Mouse (Mus musculus) layer of hippocampus, adult 18-20 months (tissue): ENCODE results near the gene Tshb. TPM values are rescaled to one million over a fixed set of nuclear protein-coding genes. Genes with fewer than 3 reads are reported as not detected.

Source experiments
- DNase-seq, 2 experiments: peaks; one replicate each; pipeline ENCODE4 v3.0.0; 2022; ENCODE audit warnings: low spot score in 2 of 2
- total RNA-seq, 2 experiments: library from RNA; stranded (reverse); gene quantifications; 2 replicates each; pipeline ENCODE4 v1.2.3; 2021

The Tshb gene
- total RNA-seq, 2 experiments from 2014 or later = not detected

DNA sequence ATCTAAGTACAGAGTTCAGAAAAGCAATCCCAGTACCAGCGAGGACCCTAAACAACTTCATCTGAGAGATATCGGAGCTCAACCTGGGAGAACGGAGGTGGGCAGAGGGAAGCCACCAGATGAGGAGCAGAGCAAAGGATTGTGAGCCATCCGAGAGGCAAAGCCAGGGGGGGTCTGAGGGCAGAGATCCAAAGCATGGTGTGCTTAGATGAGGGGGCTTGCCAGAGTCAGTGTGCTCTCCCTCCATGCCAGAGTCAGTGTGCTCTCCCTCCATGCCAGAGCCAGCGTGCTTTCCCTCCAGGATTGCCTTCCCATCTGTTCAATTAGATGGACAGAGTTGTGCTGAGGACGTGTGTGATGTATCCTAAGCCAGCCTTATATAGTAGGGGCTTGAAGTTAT lies 45.4 kb downstream of the Tshb start:
- DNase-seq = no peak

DNA sequence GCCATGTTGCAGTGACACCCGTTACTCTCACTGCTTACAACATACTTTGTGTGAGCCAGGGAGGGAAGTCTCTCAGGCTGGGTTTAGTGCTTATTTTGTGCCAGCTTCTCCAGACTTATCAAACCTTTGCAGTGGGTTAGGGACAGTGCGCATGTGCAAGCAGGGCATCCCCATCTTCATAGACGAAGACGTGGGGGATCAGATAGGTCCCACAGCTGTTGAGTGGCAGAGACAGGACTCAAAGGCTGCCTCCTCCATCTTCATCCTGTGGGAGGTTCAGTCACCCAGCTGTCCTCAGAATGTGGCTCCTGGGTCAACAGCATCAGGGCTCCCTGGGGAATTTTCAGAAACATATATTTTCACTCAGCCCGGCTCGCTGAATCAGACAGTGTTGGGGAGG lies 46.1 kb downstream of the Tshb start:
- DNase-seq = no peak

DNA sequence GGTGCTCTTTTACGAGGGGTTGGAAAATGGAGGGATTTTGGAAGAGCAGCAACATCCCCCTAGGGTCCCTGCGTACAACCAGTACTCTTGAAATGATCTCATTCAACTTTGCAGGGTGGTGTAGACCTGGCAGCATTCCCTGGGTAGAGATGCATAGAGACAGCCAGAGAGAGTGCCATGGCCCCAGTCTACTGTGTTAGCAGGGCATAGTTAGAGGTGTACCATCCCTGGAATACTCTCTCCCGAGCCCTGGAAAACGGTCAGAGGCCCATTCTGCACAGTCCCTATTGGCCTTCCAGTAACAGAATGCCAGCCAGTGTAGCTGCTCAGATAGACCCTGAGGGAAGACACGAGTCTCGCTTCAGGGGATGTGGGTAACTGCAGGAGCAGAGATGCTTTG lies 46.9 kb downstream of the Tshb start:
- DNase-seq = no peak

DNA sequence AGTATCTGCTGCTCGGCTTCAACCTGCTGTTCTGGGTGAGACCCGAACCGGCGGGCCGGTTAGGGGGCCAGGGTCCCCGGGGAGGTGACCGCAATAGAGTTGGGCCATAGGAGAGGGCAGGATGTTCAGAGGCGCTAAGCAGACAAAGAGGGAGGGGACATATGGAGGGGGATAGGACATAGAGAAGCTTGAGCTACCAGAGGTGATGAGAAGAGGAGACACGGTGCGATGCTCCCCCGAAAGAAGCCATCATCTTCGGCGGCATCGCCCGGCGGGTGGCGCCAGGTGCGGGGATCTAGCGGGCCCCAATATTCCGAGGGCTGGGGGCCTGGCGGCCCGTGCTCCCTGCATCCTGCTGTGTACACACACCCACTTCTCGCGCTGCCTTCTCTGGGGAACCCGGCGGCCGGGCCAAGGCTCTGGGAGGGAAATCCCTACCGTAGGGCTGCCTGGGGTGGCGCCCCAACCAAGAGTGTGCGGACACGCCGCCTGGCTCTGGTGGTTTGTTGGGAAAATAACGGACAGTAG lies 47.4 kb downstream of the Tshb start:
- DNase-seq = no peak

DNA sequence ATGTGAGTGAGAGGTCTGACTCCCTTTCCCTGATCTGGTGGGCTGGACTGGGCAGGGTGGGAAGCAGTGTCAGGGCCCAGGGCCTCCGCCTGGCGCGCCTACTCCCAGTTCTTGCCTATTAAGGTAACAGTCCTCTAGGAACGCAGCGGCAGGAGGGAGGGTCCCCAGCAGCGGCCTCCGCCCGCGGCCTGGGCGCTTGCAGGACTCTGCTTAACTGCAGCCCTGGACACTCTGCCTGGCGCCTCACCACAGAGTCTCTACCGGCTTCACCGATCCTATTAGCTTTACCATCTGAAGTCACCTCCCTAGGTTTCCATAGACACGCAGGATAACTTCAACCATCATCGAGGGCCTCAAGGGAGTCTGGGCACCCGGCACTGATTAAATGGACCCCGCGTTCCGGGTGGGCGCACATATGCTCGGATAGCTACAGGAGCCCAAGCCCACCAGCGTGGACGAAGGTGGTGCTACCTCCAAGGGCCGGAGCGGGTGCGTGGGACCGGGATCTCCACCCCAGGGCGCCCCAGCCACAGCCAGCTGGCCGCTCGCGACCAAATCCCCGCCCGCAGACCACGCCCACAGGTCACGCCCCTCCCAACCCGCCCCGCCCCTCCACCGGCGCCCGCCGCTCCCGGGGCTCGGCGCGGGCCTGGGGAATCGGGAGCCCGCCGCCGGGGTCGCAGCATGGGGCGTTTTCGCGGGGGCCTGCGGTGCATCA lies 48.0 kb downstream of the Tshb start, which contains the start of gene Tspan2:
Gene Tspan2 (plus strand): TSS at position 217 of the 718 bp plus-strand sequence.
- peak in 1 of 2 experiments; percentile 44 for DNase-seq

DNA sequence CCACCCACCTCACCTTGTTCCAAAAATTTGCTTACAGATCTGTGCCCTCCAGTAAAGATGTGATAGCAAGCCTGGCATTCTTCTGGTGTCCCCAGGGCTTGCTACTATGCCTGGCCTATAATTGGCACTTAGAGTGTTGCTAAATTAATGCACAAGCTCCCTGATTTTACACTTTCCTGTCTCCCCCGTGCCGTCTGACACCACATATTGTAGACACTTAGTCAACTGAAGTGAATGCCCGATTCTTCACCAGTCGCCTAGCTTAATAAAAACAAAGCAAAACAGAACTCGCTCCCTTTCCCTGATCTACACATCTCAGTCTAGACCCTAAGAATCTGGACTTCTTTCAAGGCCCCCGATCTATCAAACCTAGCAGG lies 48.6 kb downstream of the Tshb start:
- no peak for DNase-seq

DNA sequence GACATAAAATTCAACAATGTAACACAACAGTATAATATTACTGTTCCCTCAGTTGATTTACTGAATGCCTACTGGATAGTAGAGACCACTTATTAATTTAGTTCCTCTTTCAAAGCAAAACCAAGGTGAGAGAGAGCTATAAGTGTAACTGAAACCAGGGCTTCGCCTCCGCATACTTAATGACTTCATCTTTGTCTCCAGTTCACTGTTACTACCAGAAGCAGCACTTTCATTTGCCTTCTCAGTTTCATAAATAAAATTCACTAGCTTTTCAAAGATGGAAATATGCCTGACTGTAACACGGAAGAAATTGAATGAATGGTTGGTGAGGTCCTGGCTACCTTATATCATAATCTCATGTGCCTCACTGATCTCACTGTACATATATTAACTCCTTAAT lies 49.5 kb downstream of the Tshb start:
- no peak for DNase-seq

DNA sequence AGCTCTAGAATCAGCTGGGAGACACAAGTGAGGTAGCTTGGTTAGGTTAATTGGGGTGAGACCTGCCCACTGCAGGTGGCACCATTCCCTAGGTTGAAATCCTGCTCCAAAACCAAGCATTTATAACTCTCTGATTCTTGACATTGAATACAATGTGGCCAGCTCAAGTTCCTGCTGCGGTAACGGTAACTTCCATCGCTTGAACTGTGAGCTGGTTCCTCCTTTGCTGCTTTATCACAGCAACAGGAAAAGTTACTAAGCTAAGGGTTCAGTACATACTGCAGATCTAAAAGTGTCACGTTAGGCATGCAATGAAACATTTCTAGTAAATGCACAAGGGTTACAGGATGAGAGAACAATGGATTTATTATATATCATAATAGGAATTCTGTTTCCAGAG lies 49.9 kb downstream of the Tshb start:
- DNase-seq = no peak

DNA sequence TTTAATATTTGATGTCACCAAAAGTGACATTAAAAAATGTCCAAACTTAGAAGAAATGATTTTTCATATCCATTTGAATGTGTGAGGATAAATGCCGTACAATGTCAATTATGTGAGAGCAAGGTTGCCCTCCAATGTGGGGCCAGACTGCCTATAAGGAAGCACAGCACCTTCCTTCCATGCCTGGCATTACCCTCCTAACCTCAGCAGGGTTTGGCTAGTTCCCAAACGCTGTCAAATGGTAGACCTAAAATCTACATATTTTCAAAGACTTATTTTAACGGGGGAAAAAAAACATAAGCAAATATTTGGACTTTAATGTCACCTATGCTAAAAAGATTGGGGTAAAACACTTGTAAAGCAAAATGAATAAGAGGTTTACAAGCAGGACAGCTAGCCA lies 51.4 kb downstream of the Tshb start:
- no peak for DNase-seq

DNA sequence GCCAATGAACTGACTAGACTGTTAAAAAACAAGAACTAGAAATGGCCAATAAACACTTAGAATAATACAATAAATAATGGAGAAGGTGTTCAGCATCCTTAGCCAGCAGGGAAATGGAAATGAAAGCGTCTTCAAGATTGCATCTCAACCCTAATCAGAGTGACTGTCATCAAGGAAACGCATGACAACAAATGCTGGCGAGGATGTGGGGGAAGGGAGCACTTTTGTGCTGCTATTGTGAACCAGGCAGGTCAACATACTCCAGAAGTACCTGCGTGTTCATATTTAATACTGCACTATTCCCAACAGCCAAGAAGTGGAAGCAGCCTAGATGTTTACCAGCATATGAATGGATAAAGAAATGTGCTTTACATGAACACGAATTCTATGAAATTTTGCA lies 53.1 kb downstream of the Tshb start:
- DNase-seq = no peak

Other genes starting within 250 kb of the Tshb start
- gene Tspan2, start 48.2 kb downstream of the Tshb start, total RNA-seq = 10 to 100 TPM; 52.5 to 66.4 TPM
- gene Sycp1, start 153.4 kb upstream of the Tshb start, total RNA-seq = not detected
- gene Nr1h5, start 181.4 kb upstream of the Tshb start, total RNA-seq = not detected
- 10 to 100 TPM; 64.1 to 65.3 TPM for gene Sike1, start 213.0 kb upstream of the Tshb start, total RNA-seq
- 100 to 1,000 TPM; 228 to 240 TPM for gene Csde1, start 237.7 kb upstream of the Tshb start, total RNA-seq